Mouse (Mus musculus): ENCODE measurements at regions not wholly inside any gene's neighbourhood (a gene's known extent, or its start where the extent isn't known, plus 50 kb on each side); places are given as distances from the start of the nearest gene placed in this dataset.

DNA sequence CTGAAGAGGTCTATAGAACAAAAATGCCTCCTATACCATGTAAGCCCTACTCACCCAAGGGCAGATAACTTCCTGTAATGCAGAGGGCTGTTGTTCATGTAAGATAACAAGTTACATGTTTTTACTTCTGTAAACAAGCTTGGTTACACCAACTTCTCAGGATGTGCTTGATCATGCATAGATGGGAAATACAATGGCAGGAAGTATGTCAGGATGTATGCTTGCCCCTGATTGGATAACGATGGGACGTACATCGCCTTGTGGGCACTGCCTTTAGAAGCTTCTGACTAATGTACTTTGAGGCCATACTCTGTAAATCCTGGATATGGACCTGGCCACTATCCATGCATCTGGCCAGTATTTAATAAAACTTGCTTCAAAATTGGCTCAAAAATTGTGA is 69.2 kb upstream of the Pde3b start:
- ATAC-seq (ENCODE audit: insufficient read depth): no peak
- Histone ChIP-seq H3K4me3 (replicated peaks) (no peak overlapping the region), H3K36me3 (replicated peaks) (no peaks in the 10 kb centered on the region), H3K9ac (no peak overlapping the region), H3K27ac (replicated peaks) (no peak overlapping the region), H3K27me3 (no peaks in the 10 kb centered on the region), H3K9me3 (replicated peaks) (no peaks in the 10 kb centered on the region), H3K4me2 (no peak overlapping the region), H3K4me1 (replicated peaks) (no peaks in the 10 kb centered on the region)
- 54% methylated on average over 3 of the region's 3 CpGs for WGBS (ENCODE audit: insufficient replicate concordance)

DNA sequence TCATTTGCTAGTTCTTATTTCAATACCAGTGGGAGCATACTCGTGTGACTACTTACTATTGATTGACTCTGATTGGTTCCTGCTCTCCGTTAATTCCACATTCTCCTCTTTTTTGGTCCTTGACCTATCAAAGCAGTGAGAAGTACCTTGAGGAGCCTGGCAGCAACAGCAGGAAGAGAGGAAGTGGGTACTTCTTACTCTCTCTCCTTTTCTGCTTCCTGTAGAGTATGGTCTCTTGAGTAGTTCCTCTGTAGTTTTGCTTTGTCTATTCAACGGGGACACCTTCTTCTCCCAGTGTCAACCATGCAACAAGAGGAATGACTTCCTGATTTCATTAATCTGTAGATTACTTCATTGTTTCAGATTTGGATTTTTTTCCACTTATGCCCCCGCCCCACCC is 68.1 kb upstream of the Pde3b start:
- H3K4me2 ChIP-seq: no peak overlapping the region
- WGBS (ENCODE audit: insufficient replicate concordance): 43% methylated on average over 4 of the region's 4 CpGs
- H3K36me3 ChIP-seq (replicated peaks): no peaks in the 10 kb centered on the region
- H3K9ac ChIP-seq: no peak overlapping the region
- no peak overlapping the region for H3K27ac ChIP-seq (replicated peaks)
- H3K27me3 ChIP-seq: no peaks in the 10 kb centered on the region
- no peaks in the 10 kb centered on the region for H3K9me3 ChIP-seq (replicated peaks)
- H3K4me1 ChIP-seq (replicated peaks): no peaks in the 10 kb centered on the region
- no peak for ATAC-seq (ENCODE audit: insufficient read depth)
- H3K4me3 ChIP-seq (replicated peaks): no peak overlapping the region

DNA sequence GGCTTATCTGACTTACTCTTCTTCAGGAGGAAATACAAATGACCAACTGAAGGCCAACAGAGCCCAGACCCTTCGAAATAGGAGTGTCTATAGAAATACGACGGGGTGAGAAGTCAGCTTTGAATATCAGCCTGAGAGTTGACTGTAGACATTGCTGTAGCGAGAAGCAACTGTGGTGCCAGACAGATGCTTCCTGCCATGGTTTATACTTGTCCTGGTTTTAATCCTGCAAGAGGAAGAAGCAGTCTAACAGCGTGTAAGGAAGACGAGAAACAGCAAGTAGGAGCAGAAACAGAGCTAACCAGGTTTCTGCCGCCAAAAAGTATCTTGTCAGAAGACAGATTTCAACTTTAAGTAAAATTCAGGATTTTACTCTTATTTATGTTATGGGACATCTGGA is 64.1 kb upstream of the Pde3b start:
- H3K4me1 ChIP-seq (replicated peaks): no peaks in the 10 kb centered on the region
- no peak overlapping the region for H3K27ac ChIP-seq (replicated peaks)
- H3K36me3 ChIP-seq (replicated peaks): no peaks in the 10 kb centered on the region
- 20% methylated on average over 7 of the region's 7 CpGs for WGBS (ENCODE audit: insufficient replicate concordance)
- H3K4me3 ChIP-seq (replicated peaks): no peak overlapping the region
- H3K9me3 ChIP-seq (replicated peaks): no peaks in the 10 kb centered on the region
- no peak overlapping the region for H3K4me2 ChIP-seq
- no peaks in the 10 kb centered on the region for H3K27me3 ChIP-seq
- no peak for ATAC-seq (ENCODE audit: insufficient read depth)
- H3K9ac ChIP-seq: no peak overlapping the region

DNA sequence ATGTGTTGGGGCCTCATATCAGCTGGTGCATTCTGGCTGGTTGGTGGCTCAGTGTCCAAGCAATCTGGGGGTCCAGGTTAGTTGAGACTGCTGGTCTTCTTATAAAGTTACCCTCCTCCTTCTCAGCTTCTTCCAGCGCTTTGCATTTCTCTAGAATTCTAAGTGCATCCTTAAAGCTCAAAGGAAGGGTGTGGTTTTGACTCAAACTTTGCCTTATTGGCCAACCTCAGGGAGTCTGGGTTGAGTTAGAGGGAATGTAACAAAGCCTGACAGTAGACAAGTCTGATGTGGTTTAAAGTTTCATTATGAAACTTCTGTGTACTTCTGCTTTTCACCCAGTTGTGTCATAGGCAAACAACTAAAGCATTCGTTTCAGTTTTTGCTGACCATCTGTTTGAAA is 58.7 kb upstream of the Pde3b start:
- H3K4me3 ChIP-seq (replicated peaks): no peak overlapping the region
- WGBS (ENCODE audit: insufficient replicate concordance): 16% methylated on average over 2 of the region's 2 CpGs
- 0 out of 2 replicates have a peak overlapping the region, but pooled peaks have one; percentile 5 for H3K4me2 ChIP-seq

DNA sequence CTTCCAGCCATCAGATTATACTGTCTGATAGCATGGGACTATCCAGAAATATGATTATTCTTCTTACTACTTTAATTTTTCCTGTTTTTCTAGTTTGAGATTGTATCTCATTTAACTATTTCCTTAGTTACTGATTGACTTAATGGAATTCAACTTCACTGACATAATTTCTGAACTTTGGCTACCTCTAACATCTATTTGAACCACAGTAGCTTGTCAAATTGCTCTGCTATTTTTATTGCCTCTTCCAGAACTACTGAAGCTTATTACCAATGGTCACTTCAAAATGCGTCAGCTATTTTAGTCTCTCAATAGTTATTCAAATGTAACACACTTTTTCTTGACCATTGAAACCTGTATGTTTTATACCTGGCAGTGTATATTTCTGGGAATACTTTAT is 52.9 kb upstream of the Pde3b start:
- Histone ChIP-seq H3K4me1 (replicated peaks) (no peaks in the 10 kb centered on the region), H3K36me3 (replicated peaks) (no peaks in the 10 kb centered on the region), H3K27ac (replicated peaks) (no peak overlapping the region), H3K4me3 (replicated peaks) (no peak overlapping the region), H3K9ac (no peak overlapping the region), H3K27me3 (no peaks in the 10 kb centered on the region), H3K9me3 (replicated peaks) (no peaks in the 10 kb centered on the region), H3K4me2 (no peak overlapping the region)
- no peak for ATAC-seq (ENCODE audit: insufficient read depth)
- 77% methylated on average over 1 of the region's 1 CpGs for WGBS (ENCODE audit: insufficient replicate concordance)

More for the DNA sequence above, 58.7 kb upstream of the Pde3b start:
- H3K27me3 ChIP-seq: no peaks in the 10 kb centered on the region
- 0 out of 2 replicates have a peak, but pooled peaks cover 2% of the 10 kb centered on the region for H3K4me1 ChIP-seq (replicated peaks)
- ATAC-seq (ENCODE audit: insufficient read depth): peak; percentile 31; the same call in 1 of the 2 replicates
- H3K9ac ChIP-seq: no peak overlapping the region
- no peaks in the 10 kb centered on the region for H3K9me3 ChIP-seq (replicated peaks)
- no peaks in the 10 kb centered on the region for H3K36me3 ChIP-seq (replicated peaks)
- 0 out of 2 replicates have a peak overlapping the region, but pooled peaks have one; percentile 6 for H3K27ac ChIP-seq (replicated peaks)

DNA sequence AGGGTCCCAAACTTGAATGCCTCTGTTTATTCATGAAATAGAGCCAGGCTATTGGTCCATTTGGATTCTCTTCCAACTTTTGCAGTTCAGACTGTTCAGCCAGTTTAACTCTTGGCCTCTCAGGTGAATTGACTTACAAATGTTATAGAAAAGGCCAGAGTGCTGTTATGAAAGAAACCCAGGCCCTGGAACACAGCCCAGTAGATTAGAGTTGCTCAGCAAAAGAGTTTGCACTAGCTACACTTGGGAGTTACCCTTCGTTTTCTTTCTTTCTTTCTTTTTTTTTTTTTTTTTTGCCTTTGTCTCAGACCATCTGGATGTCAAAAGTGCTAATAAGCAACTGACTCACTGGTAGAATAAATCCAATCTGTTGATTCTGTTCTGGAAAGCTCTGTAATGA is 51.0 kb upstream of the Pde3b start:
- no peaks in the 10 kb centered on the region for H3K9me3 ChIP-seq (replicated peaks)
- H3K4me3 ChIP-seq (replicated peaks): no peak overlapping the region
- H3K4me2 ChIP-seq: no peak overlapping the region
- H3K36me3 ChIP-seq (replicated peaks): no peaks in the 10 kb centered on the region
- peak; percentile 37; the same call in 1 of the 2 replicates for ATAC-seq (ENCODE audit: insufficient read depth)
- no peak overlapping the region for H3K9ac ChIP-seq
- H3K4me1 ChIP-seq (replicated peaks): no peaks in the 10 kb centered on the region
- WGBS (ENCODE audit: insufficient replicate concordance): 26% methylated on average over 1 of the region's 1 CpGs
- H3K27me3 ChIP-seq: no peaks in the 10 kb centered on the region
- no peak overlapping the region for H3K27ac ChIP-seq (replicated peaks)
